Mouse (Mus musculus) CD4-positive, CD25-positive, alpha-beta regulatory T cell, adult 4 months (primary cell): ENCODE data around the gene Prr5. TPM values are rescaled to one million over a fixed set of nuclear protein-coding genes. Genes with fewer than 3 reads are reported as not detected.

ENCODE experiments used
- ATAC-seq: one replicate; pipeline ENCODE4 v1.8.0; 2017
- polyA plus RNA-seq, 2 experiments: library from polyadenylated mRNA; unstranded; fragments of 100-300 nt; shearing (Covaris generic); gene quantifications; one replicate each; pipeline ENCODE4 v1.2.1; 2017

The Prr5 gene
- polyA plus RNA-seq, 2 experiments from 2014 or later: 0.56 TPM; not detected in 1

DNA sequence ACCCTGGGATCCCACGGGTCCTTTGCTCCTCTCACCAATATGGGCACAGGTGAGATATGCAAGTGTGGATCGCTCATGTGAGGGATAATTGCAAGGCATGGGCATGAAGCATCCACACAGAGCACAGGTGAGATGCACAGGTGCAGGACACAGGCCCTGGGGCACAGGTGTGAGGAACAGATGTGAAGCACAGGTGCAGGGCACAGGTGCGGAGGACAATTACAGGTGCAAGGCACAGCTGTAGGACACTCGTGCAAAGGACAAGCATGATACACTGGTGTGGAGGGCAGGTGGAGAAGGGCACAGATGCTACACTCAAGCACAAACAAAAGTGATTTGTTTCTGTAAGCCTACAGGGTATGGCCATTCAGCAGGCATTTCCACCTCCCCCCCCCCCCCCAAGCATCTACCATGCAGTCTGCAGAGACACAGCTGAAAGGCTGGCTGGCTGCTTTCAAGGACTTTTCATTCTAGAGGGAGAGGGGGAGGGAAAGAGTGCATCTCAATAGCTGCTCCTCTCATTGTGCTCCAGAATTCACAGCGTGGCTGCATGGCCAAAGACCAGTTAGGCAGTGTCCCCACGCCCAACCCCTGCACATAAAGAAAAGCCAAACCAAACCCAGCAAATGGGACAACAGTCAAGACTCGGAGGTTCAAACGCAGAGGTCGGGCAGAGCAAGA lies 11.9 kb upstream of the Prr5 start:
- ATAC-seq: no peak

DNA sequence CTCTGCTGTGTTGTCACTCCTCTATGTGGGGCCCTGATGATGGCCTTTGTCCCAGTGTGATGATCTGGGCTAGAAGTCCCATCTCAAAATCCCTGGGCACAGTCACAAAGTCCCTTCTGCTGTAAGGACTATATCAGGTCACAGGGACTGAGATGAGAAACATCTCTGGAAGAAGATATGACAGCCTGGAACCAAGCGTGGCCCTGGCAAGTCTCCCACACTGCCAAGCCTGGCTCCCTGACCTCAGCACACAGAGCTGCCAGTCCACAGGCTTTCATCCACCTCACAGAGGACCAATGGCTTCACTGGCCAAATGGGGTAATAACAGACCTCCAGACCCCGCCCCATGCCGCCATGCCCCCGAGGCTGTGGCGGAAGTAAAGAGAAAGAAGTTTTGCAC lies 10.8 kb upstream of the Prr5 start:
- no peak for ATAC-seq

DNA sequence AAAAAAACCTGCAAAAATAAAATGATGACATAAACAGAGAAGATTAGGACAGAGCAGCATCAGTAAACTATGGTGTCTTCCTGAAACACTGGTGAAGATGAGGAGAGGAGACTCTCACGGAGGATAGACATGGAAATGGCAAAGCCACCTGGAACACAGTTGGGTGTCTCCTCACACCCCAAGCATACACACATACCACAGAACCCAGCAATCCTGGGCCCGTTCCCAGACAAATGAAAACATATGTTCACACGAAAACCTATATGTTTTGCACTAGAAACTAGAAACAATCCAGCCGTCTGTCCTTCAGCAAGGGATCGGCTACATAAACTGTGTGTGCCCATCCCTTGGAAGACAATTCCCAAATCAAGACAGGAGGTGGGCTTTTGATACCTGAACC lies 9.6 kb upstream of the Prr5 start:
- no peak for ATAC-seq

- no peak for ATAC-seq
Observed at GRCm38 (mm10) chr15:84661274-84661673, 8.1 kb upstream of the Prr5 start.

GRCm38 (mm10) chr15:84662952-84663684 lies 6.3 kb upstream of the Prr5 start:
- ATAC-seq: no peak

DNA sequence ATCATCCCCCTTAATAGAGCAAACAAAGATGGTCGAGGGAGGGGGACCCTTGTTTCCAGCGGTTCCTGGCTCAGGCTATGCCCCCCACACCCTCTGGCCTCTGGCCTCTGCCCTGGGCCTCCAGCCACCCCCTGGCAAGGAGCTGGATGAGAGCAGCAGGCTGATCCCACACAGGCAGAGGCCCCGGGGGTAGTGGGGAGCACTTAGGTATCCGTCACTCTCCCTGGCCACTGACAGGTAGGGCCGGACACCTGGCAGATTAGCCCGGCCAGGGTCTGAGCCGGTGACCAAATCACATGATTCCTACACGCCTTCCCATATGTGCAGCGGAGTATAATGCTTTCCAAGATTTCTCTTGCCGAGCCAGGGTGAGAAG lies 5.7 kb upstream of the Prr5 start:
- ATAC-seq: no peak

DNA sequence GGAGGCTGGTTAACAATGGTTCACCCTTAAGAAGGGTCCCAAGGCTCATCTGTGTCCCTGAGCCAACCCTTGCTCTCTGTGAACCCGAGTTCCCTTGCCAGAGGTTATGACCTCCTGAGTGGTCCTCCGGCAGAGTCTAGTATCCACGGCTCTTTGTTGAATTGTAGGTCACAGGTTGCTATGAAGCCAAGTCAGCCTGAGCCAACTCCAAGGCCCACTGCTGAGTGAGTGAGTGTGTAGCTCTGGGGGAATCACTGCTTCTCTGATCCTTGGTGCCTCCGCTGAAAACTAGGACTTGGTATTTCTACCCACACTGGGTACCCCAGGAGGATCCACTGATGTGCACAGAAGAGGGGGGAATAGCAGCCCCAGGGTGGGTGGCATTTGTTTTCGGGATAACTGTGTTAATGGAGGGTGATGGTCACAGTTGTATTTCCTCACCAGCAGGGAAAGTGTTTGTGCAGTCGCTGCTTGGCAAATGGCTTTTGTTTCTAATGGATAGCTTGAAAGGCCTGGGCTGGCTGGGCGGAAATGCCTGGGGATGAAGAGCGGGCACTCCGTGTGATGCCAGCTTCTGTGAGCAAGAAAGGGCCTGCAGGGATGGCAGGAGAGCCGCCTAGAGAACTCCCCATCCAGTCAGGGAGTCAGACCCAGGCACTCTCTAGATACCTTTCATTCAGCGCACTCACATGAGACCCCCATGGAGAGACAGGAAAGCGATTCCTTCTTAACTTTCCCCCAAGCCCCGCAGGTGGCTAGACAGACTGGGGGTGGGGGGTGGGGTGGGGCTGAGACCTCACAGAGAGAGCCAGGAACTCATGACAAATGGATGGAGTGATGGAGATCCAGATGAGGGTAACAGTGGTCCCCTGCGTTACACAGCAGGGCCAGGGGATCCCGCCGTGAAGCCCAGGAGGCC lies 4.6 kb upstream of the Prr5 start:
- no peak for ATAC-seq

DNA sequence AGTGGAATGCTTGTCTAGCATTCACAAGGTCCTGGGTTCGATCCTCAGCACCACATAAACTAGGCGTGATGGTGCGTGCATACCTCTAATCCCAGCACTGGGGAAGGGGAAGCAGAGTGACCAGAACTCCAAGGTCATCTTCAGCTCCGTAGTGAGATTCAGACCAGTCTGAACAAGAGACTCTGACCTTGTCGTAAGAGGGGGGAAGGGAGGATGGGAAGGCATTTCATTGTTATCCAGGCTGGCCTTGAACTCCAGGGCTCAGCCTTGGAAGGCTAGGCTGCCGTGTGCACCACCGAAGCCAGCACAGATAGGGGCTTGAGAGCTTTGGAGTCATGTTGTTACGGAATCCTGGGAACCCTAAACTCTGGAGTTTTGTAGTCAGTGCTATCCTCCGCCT lies 3.8 kb upstream of the Prr5 start:
- ATAC-seq: no peak

- no peak for ATAC-seq
Observed at GRCm38 (mm10) chr15:84666065-84666464, 3.4 kb upstream of the Prr5 start.

DNA sequence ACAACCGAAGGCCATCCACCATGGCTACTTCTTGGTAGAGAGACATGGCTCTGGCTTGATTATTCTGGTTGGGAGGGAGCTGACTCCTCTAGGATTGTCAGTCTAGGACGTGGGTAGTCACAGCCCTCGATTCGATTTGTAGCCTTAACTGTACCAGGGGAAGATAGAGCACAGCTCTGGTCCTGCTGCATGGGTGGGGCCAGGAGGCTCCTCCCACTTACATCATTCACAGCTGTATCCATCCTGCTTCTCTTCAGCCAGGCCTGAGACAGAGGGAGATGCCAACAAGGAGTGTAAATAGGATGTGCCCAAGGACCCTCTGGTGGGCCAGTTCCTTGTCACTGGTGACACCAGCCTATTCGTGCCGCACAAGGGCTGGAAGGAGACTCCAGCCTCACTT lies 1.8 kb upstream of the Prr5 start:
- ATAC-seq: no peak

DNA sequence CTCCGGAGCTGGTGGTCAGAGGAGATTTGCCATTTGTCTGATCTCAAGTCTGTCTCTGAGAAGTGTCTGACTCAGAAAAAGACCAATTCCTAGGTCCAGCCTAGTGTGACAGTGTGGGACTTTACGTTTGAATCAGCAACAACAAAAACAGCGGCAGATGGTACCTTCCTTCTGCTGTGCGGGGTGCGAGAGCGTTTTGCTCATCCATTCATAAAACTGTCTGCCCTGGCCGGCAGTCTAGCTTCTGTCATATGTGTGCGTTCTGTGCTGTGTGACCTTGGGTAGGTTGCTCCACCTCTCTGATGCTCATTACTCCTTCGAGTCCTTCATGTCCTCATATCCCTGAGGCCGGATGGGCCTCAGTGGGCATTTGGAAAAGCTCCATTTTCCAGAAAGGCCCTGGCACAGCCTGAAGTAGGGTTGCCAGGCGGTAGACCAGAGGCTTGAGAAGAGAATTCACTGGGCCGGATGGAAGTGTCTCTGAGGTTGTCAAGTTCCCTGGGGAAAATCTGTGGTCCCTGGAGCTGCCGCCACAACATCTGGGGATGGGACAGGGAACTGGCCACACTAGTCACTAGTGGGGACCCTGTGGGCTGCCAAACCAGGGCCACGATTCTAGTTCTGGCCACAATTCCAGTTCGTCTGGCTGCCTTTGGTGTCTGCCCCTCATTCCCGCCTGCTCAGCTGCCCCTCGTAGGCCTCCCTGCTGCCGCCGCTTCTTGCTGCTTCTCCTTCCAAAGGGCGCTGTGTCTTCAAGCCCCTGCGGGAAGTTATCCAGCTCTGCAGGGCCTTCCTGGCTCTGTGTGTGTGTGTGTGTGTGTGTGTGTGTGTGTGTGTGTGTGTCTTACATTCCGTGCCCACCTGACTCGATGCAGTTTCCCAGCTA lies 594 bp downstream of the Prr5 start:
- no peak for ATAC-seq

DNA sequence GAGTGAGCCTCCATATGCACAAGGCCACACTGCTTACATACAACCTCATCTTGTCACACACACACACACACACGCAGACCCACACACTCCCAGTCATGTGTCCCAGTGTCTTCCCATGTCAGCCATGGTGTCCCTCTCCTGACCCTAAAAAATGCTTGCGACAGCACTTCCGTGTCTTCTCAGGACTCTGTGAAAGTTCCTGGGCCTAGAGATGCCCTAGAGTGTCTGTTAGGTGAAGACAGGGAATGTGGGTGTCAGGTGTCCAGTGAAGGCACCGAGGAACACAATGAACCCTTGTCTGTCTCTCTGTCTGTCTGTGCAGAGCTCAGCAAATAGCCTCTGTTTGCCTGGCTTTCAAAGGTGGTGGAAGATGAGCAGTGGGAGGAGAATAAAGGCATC lies 1.2 kb downstream of the Prr5 start:
- ATAC-seq: no peak

DNA sequence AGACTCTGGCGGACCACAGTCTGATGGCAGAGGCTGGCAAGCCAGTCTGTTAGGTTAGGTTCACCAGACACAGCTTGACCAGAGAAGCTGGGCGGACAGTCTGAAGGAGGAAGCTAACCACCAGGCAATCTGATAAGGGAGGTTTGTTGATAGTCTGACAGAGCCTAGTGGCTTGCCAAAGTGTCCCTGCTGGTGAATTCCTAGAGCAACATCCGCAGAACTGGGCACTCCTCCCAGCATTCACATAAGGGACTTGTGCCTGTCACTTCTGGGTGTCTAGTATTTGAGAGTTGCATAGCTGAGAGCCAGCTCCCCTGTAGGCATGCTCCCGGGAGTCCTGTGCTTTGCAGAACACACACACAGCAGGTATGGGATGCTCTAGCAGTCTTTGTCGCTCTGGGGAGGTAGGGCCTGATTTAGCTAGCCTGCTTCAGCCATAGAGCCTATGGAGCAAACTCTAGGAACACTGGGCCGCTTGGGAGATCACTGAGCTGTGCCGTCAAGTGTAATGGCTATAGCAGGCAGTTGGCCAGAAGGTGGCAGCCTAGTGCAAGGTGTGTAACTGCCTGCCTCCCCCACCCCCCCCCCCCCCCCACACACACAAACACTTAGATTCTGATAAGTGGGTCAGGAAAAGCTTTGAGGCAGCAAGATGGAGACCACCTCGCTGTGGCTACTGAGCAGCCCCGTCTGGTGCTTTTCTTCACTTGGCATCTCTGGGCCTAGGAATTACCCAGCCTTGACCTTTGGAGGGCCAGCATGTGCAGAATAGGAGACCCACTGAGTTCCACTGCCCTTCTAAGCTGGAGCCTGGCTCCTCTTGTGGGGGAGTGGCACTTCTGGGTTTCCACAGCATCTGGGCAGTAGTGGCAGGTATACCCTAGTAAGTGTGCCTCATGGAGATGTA lies 2.2 kb downstream of the Prr5 start:
- ATAC-seq: no peak

GRCm38 (mm10) chr15:84672308-84672615 lies 2.8 kb downstream of the Prr5 start:
- ATAC-seq: no peak

- no peak for ATAC-seq
Observed at GRCm38 (mm10) chr15:84672616-84673015, 3.2 kb downstream of the Prr5 start.

DNA sequence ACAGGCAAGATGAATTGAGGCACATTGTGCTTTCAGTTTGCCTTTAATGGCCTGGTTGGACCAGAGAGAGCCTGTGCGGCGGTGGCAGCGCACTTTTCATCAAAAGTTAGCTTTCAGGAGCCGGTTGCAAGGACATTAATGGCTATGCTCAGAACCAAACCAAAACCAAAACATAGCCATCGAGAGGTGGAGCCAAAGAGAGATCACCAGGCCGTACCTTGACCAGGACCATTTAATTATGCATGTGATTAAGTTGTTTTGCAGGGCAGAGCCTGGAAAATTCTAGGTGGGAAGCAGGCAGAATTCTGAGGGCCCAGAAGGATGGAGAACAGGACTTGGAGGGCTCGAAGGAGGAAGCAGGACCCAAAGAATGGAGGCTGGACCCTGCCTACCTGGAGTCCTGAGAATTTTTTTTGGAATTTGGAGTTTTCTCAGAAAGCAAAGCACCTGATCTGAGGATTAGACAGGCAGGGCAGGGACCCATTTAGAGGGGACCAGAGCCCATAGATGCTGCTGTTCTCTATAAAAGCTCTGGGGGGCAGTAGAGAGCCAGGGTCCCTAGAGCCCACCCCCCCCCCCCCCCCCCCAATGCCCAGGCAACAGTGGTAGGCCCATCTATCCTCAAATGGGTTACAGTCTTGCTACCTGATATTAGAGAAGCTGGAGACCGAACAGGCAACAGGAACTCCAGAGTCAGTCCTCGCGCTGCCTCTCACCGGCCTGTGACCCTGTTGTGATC lies 5.1 kb downstream of the Prr5 start:
- ATAC-seq: no peak

DNA sequence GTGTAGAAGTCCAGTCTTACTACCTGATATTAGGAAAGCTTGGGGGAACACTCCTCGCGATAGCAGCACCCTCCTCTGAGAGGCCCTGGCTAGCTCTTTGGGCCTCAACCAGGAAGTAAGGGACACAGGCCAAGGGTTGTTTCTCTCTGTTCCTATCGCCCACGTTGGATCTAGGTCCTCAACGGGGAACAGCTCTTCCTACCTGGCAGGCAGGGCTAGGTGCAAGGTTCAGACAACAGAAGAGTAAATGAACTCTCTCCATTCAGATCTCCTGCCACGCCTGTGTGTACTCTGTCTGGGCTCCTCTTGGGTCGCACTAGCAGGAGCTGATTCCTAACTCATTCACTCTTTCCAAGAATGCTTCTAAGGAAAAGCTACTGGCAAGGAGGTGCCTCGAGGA lies 5.9 kb downstream of the Prr5 start:
- no peak for ATAC-seq

DNA sequence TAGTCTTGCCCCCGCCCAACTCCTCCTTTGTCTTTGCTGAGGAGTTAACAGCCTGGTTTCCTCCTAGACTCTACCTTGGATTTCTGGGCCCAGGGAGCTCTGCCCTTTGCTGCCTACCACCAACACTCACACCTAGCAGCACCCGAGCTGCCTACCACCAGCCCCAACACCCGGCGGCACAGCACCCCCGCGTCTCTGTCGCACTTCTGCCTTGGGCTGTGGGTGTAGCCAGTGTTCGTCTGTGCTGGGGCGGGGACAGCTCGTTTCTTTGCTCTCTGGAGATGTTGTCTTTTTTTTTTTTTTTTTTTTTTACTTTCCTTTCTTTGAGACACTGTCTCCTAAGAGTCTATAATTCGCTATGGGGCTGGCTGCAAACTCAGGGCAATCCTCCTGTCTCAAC lies 8.5 kb downstream of the Prr5 start:
- ATAC-seq: no peak

DNA sequence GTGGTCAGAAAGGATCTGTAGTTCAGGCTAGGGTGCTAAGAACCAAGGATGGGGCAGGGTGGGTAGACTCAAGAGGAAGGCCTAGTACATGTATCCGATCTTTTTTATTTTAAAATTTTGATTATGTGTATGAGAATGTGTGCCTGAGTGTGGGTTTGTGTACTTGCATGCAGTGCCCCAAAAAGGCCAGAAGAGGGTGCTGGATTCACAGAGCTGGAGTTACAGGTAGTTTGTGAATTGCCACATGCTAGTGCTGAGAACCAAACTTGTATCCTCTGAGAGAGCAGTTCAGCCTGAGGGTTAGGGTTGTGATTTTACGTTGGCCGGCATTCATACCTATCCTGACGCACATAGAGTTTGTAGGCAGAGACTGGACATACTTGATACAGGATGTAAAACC lies 9.7 kb downstream of the Prr5 start:
- ATAC-seq: no peak

DNA sequence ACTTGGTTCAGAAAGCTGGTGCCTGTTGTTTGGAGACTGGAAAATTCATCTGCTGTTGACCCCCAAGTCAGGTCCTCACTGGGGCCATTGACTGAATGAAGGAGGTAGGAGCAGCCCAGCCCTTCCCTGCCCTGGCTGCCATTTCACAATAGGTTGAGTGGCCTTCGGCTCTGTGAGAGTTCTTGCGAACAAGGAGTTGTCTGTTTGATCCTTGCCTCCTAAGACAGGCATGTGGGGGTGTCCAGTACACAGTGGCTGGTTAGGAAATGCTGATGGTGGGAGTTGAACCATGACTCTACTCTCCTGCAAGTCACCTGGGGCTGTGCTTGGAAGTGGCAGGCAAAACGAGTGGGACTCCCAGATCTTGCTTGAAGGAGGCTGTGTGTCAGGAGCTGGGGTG lies 10.4 kb downstream of the Prr5 start:
- no peak for ATAC-seq
